Mouse (Mus musculus) cerebellum, adult 9-10 months (tissue): ENCODE results near the gene Rbx1.

Experiments used
- DNase-seq: peaks from one replicate; pipeline ENCODE4 v3.0.0; 2022

The Rbx1 gene

GRCm38 (mm10) chr15:81485483-81485882 lies 19.4 kb downstream of the Rbx1 start:
- no peak for DNase-seq

DNA sequence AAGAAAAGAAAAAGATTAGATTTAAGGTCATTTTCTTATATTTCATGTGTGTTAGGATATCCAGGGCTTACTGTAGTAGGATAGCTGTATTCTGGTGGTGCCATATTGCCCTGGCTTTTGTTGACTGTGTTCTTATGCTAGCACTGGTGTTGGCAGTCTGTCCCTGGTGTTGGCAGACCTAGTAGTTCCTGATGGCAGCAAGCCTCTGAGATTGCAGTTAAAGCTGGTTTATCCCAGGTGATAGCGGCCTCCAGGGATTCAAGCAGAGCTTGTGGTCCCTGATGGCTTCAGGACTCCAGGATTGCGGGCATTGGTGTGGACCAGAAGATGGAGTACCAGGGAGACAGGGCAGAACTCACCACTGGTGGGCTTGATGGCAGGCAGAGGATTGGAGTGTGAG lies 37.4 kb downstream of the Rbx1 start:
- DNase-seq, result no peak

- no peak for DNase-seq
Observed at GRCm38 (mm10) chr15:81503995-81504394, 37.9 kb downstream of the Rbx1 start.

DNA sequence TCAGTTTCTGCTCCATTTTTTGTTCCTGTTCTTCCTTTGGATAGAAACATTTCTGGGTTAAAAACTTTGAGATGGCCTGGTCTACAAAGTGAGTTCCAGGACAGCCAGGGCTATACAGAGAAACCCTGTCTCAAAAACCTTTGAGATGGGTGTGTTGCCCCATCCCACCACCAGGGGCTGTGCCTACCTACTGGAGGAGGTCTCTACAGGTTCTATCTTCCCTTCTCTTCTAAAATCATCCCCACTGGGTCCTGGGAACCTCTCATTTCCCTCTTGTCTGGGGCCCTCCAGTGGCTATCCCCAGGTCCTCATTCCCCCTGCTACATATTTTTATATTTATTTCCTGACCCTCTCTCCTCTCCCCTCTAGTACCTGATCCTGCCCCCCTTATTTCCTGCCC lies 41.1 kb downstream of the Rbx1 start:
- DNase-seq, result no peak

GRCm38 (mm10) chr15:81510621-81511020 lies 44.5 kb downstream of the Rbx1 start:
- no peak for DNase-seq

- DNase-seq, result no peak
Observed at GRCm38 (mm10) chr15:81511601-81512261, 45.6 kb downstream of the Rbx1 start.

GRCm38 (mm10) chr15:81514111-81514971 lies 48.2 kb downstream of the Rbx1 start:
- peak; percentile 63 for DNase-seq

- no peak for DNase-seq
Observed at GRCm38 (mm10) chr15:81515221-81515620, 49.1 kb downstream of the Rbx1 start.

GRCm38 (mm10) chr15:81518031-81518430 lies 51.9 kb downstream of the Rbx1 start:
- DNase-seq, result no peak

DNA sequence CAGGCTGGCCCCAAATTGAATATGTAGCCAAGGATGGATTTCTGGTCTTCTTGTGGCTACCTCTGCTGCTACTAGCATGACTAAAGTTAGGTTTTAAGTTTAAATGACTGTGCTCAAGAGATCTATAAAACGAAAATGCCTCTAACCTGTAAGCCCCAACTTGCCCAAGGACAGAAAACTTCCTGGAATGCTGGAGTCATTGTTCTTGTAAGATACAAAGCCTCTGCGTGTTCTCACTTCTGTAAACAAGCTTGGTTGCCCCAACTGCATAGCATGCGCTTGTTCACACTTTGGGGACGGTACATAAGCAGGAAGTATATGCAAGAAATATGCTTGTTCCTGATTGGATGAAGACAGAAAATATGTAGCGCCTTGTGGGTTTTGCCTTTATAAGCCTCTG lies 52.7 kb downstream of the Rbx1 start:
- no peak for DNase-seq

DNA sequence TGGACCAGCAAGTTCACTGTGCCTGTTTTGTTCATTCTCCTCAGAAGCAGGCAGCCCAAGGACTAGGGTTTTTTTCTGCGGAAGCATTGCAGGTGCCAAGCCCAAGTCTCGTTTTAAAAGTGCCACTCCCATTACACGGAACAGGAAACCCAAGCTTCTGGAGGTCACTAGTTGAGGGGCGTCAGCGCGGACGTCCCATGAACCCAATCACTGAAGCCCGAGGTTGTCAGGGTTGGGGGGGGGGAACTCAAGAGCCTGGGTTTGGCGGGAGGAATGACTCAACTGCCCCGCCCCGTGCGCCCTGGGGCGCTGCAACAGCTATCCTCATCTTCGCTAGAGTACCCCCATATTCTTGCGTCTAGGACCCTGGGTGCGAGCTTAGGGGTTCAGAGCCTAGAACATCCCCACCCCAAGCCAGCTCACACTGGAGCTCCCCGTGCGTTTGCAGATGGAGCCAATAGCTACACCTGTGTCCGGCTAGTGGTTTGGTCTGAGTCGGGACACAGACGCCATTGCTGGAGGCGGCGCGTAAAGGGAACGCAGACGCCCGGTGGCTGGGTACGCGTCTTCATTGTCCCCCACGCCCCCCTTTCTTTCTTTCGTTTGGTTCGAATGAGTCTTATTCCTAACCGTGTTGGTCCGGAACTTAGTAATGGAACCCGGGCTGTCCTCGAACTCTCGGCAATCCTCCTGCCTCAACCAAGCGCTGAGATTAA lies 56.1 kb downstream of the Rbx1 start:
- peak; percentile 63 for DNase-seq

DNA sequence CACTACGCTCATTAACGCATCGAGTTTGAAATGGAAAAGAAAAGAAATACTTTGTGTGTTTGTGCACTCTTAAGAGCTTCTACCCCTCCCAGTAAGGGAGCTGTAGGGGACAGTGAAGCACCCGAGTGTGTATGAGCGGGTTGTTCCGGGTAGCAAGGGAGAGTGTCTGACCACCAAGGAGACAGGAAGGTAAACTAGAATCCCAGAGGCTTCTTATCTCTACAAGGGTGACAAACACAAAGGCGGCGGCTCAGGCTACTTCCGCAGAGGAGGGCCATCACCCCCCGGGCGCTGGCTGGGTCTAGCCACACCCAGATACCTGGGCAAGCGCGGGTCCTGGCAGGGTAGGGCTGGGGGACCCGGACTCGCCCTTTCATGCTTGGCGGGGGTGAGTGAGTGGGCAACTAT lies 56.7 kb downstream of the Rbx1 start:
- no peak for DNase-seq

GRCm38 (mm10) chr15:81523169-81523871 lies 57.2 kb downstream of the Rbx1 start:
- DNase-seq, result peak; percentile 91

DNA sequence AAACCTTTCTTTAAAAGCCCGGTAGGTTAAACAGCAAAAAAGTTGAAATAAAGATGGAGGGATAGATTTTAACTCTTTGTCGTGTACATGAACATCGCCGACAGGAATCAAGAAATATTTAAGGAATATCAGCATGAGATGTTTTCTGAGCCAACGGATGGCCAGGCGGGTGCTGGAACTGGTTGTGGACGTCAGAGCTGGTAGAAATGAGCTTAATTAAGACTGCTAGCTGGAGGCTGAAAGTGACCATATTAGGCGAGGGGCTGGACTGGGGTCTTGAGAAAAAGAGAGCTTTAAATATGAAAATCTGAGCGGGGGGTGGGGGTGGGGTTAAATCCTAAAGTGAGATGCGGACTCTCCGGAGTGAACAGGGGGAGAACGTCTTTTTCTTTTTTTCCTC lies 57.8 kb downstream of the Rbx1 start:
- DNase-seq, result peak; percentile 33
